Mouse (Mus musculus): Measurements from ENCODE around the gene Alox8. TPM values are rescaled to one million over a fixed set of nuclear protein-coding genes. Genes with fewer than 3 reads are reported as not detected.

Alox8 gene
- polyA plus RNA-seq, 1 experiment from 2014 or later: not detected

- WGBS: 2% methylated on average over 14 of the region's 14 CpGs
- H3K27ac ChIP-seq (replicated peaks; ENCODE audit: low read depth, low read length): no peak overlapping the region
- no peak for DNase-seq (ENCODE audit: low spot score)
- H3K27me3 ChIP-seq (replicated peaks; ENCODE audit: control insufficient read depth, insufficient read depth, low read length): peaks cover 33% of the 10 kb centered on the region
- H3K4me3 ChIP-seq (ENCODE audit: low read depth, low read length): peak overlapping the region; percentile 26
- H3K4me2 ChIP-seq (ENCODE audit: low read depth, low read length): peak overlapping the region; percentile 53
- peaks cover 4% of the 10 kb centered on the region; the same call in 1 of the 2 replicates for H3K4me1 ChIP-seq (ENCODE audit: control insufficient read depth, insufficient read depth, low read length)
- no peaks in the 10 kb centered on the region for H3K36me3 ChIP-seq (ENCODE audit: control insufficient read depth, insufficient read depth, low read length)
- ATAC-seq (ENCODE audit: low read depth): no peak
- H3K9ac ChIP-seq (ENCODE audit: low read depth, low read length): peak overlapping the region; percentile 45; the same call in 1 of the 2 replicates
- H3K9me3 ChIP-seq (ENCODE audit: control insufficient read depth, low read length): no peaks in the 10 kb centered on the region
Observed at GRCm38 (mm10) chr11:69197194-69197593, 449 bp downstream of the Alox8 start.

GRCm38 (mm10) chr11:69196766-69197165 is 877 bp downstream of the Alox8 start:
- Histone ChIP-seq H3K27ac (replicated peaks; ENCODE audit: low read depth, low read length) (no peak overlapping the region), H3K9ac (ENCODE audit: low read depth, low read length) (peak overlapping the region; percentile 45; the same call in 1 of the 2 replicates), H3K9me3 (ENCODE audit: control insufficient read depth, low read length) (no peaks in the 10 kb centered on the region), H3K4me1 (ENCODE audit: control insufficient read depth, insufficient read depth, low read length) (peaks cover 4% of the 10 kb centered on the region; the same call in 1 of the 2 replicates), H3K27me3 (replicated peaks; ENCODE audit: control insufficient read depth, insufficient read depth, low read length) (peaks cover 33% of the 10 kb centered on the region), H3K4me2 (ENCODE audit: low read depth, low read length) (peak overlapping the region; percentile 53), H3K36me3 (ENCODE audit: control insufficient read depth, insufficient read depth, low read length) (no peaks in the 10 kb centered on the region), H3K4me3 (ENCODE audit: low read depth, low read length) (peak overlapping the region; percentile 26)
- WGBS: 4% methylated on average over 5 of the region's 5 CpGs
- DNase-seq (ENCODE audit: low spot score): peak; percentile 31
- no peak for ATAC-seq (ENCODE audit: low read depth)

GRCm38 (mm10) chr11:69192840-69193239 is 4.8 kb downstream of the Alox8 start:
- Histone ChIP-seq H3K9ac (ENCODE audit: low read depth, low read length) (no peak overlapping the region; the same call in 1 of the 2 replicates), H3K27me3 (replicated peaks; ENCODE audit: control insufficient read depth, insufficient read depth, low read length) (peaks cover 22% of the 10 kb centered on the region), H3K36me3 (ENCODE audit: control insufficient read depth, insufficient read depth, low read length) (no peaks in the 10 kb centered on the region), H3K27ac (replicated peaks; ENCODE audit: low read depth, low read length) (no peak overlapping the region), H3K4me2 (ENCODE audit: low read depth, low read length) (no peak overlapping the region), H3K4me1 (ENCODE audit: control insufficient read depth, insufficient read depth, low read length) (peaks cover 4% of the 10 kb centered on the region; the same call in 1 of the 2 replicates), H3K9me3 (ENCODE audit: control insufficient read depth, low read length) (no peaks in the 10 kb centered on the region), H3K4me3 (ENCODE audit: low read depth, low read length) (no peak overlapping the region)
- WGBS: 2% methylated on average over 1 of the region's 1 CpGs
- ATAC-seq (ENCODE audit: low read depth) (no peak), DNase-seq (ENCODE audit: low spot score) (peak; percentile 60)

- 76% methylated on average over 6 of the region's 6 CpGs for WGBS
Observed at GRCm38 (mm10) chr11:69185936-69186335, 11.7 kb downstream of the Alox8 start.

GRCm38 (mm10) chr11:69185031-69185430 is 12.6 kb downstream of the Alox8 start:
- WGBS: 90% methylated on average over 5 of the region's 5 CpGs
- H3K4me2 ChIP-seq (ENCODE audit: low read depth, low read length): no peak overlapping the region
- H3K9me3 ChIP-seq (ENCODE audit: control insufficient read depth, low read length): no peaks in the 10 kb centered on the region
- DNase-seq (ENCODE audit: low spot score) (no peak), ATAC-seq (ENCODE audit: low read depth) (no peak)
- H3K4me1 ChIP-seq (ENCODE audit: control insufficient read depth, insufficient read depth, low read length): no peaks in the 10 kb centered on the region
- no peaks in the 10 kb centered on the region for H3K27me3 ChIP-seq (replicated peaks; ENCODE audit: control insufficient read depth, insufficient read depth, low read length)
- no peak overlapping the region for H3K9ac ChIP-seq (ENCODE audit: low read depth, low read length)
- no peak overlapping the region for H3K27ac ChIP-seq (replicated peaks; ENCODE audit: low read depth, low read length)
- H3K4me3 ChIP-seq (ENCODE audit: low read depth, low read length): no peak overlapping the region
- no peaks in the 10 kb centered on the region for H3K36me3 ChIP-seq (ENCODE audit: control insufficient read depth, insufficient read depth, low read length)

More at GRCm38 (mm10) chr11:69185936-69186335, 11.7 kb downstream of the Alox8 start:
- Histone ChIP-seq H3K36me3 (ENCODE audit: control insufficient read depth, insufficient read depth, low read length) (no peaks in the 10 kb centered on the region), H3K9ac (ENCODE audit: low read depth, low read length) (no peak overlapping the region), H3K27me3 (replicated peaks; ENCODE audit: control insufficient read depth, insufficient read depth, low read length) (no peaks in the 10 kb centered on the region), H3K4me3 (ENCODE audit: low read depth, low read length) (no peak overlapping the region), H3K9me3 (ENCODE audit: control insufficient read depth, low read length) (no peaks in the 10 kb centered on the region), H3K4me1 (ENCODE audit: control insufficient read depth, insufficient read depth, low read length) (no peaks in the 10 kb centered on the region), H3K27ac (replicated peaks; ENCODE audit: low read depth, low read length) (no peak overlapping the region), H3K4me2 (ENCODE audit: low read depth, low read length) (no peak overlapping the region)
- ATAC-seq (ENCODE audit: low read depth) (no peak), DNase-seq (ENCODE audit: low spot score) (no peak)

- H3K27me3 ChIP-seq (replicated peaks; ENCODE audit: control insufficient read depth, insufficient read depth, low read length): no peaks in the 10 kb centered on the region
- H3K4me1 ChIP-seq (ENCODE audit: control insufficient read depth, insufficient read depth, low read length): no peaks in the 10 kb centered on the region
- H3K4me3 ChIP-seq (ENCODE audit: low read depth, low read length): no peak overlapping the region
- no peak overlapping the region for H3K9ac ChIP-seq (ENCODE audit: low read depth, low read length)
- H3K9me3 ChIP-seq (ENCODE audit: control insufficient read depth, low read length): no peaks in the 10 kb centered on the region
- ATAC-seq (ENCODE audit: low read depth) (no peak), DNase-seq (ENCODE audit: low spot score) (no peak)
- 75% methylated on average over 4 of the region's 4 CpGs for WGBS
- no peak overlapping the region for H3K27ac ChIP-seq (replicated peaks; ENCODE audit: low read depth, low read length)
- no peaks in the 10 kb centered on the region for H3K36me3 ChIP-seq (ENCODE audit: control insufficient read depth, insufficient read depth, low read length)
- H3K4me2 ChIP-seq (ENCODE audit: low read depth, low read length): no peak overlapping the region
Observed at GRCm38 (mm10) chr11:69180120-69180519, 17.5 kb downstream of the Alox8 start.

GRCm38 (mm10) chr11:69179512-69179911 is 18.1 kb downstream of the Alox8 start:
- WGBS: 56% methylated on average over 3 of the region's 3 CpGs
- H3K27me3 ChIP-seq (replicated peaks; ENCODE audit: control insufficient read depth, insufficient read depth, low read length): no peaks in the 10 kb centered on the region

GRCm38 (mm10) chr11:69178525-69178924 is 19.1 kb downstream of the Alox8 start:
- 84% methylated on average over 3 of the region's 3 CpGs for WGBS
- ATAC-seq (ENCODE audit: low read depth): no peak
- Histone ChIP-seq H3K4me3 (ENCODE audit: low read depth, low read length) (no peak overlapping the region), H3K9me3 (ENCODE audit: control insufficient read depth, low read length) (no peaks in the 10 kb centered on the region), H3K27ac (replicated peaks; ENCODE audit: low read depth, low read length) (no peak overlapping the region), H3K9ac (ENCODE audit: low read depth, low read length) (no peak overlapping the region), H3K36me3 (ENCODE audit: control insufficient read depth, insufficient read depth, low read length) (no peaks in the 10 kb centered on the region), H3K4me1 (ENCODE audit: control insufficient read depth, insufficient read depth, low read length) (no peaks in the 10 kb centered on the region), H3K4me2 (ENCODE audit: low read depth, low read length) (no peak overlapping the region), H3K27me3 (replicated peaks; ENCODE audit: control insufficient read depth, insufficient read depth, low read length) (no peaks in the 10 kb centered on the region)
- no peak for DNase-seq (ENCODE audit: low spot score)

More at GRCm38 (mm10) chr11:69179512-69179911, 18.1 kb downstream of the Alox8 start:
- no peak overlapping the region for H3K4me3 ChIP-seq (ENCODE audit: low read depth, low read length)
- H3K4me2 ChIP-seq (ENCODE audit: low read depth, low read length): no peak overlapping the region
- H3K9me3 ChIP-seq (ENCODE audit: control insufficient read depth, low read length): no peaks in the 10 kb centered on the region
- H3K27ac ChIP-seq (replicated peaks; ENCODE audit: low read depth, low read length): no peak overlapping the region
- ATAC-seq (ENCODE audit: low read depth) (no peak), DNase-seq (ENCODE audit: low spot score) (no peak)
- no peaks in the 10 kb centered on the region for H3K4me1 ChIP-seq (ENCODE audit: control insufficient read depth, insufficient read depth, low read length)
- H3K9ac ChIP-seq (ENCODE audit: low read depth, low read length): no peak overlapping the region
- no peaks in the 10 kb centered on the region for H3K36me3 ChIP-seq (ENCODE audit: control insufficient read depth, insufficient read depth, low read length)

- 85% methylated on average over 7 of the region's 7 CpGs for WGBS
- Histone ChIP-seq H3K4me3 (ENCODE audit: low read depth, low read length) (no peak overlapping the region), H3K9me3 (ENCODE audit: control insufficient read depth, low read length) (no peaks in the 10 kb centered on the region), H3K9ac (ENCODE audit: low read depth, low read length) (no peak overlapping the region), H3K36me3 (ENCODE audit: control insufficient read depth, insufficient read depth, low read length) (no peaks in the 10 kb centered on the region), H3K4me2 (ENCODE audit: low read depth, low read length) (no peak overlapping the region), H3K27me3 (replicated peaks; ENCODE audit: control insufficient read depth, insufficient read depth, low read length) (no peaks in the 10 kb centered on the region), H3K27ac (replicated peaks; ENCODE audit: low read depth, low read length) (no peak overlapping the region), H3K4me1 (ENCODE audit: control insufficient read depth, insufficient read depth, low read length) (no peaks in the 10 kb centered on the region)
- DNase-seq (ENCODE audit: low spot score) (no peak), ATAC-seq (ENCODE audit: low read depth) (no peak)
Observed at GRCm38 (mm10) chr11:69174722-69175121, 22.9 kb downstream of the Alox8 start.
